Mouse (Mus musculus) C2C12 (cell line): Measurements from ENCODE around the gene Ankrd34b.

Experiments used
- CTCF ChIP-seq: IDR thresholded peaks from one replicate; pipeline ENCODE4 v1.5.1; 2011; ENCODE audit not compliant: control insufficient read depth, insufficient read depth, insufficient read length
- USF1 ChIP-seq: IDR thresholded peaks from one replicate; pipeline ENCODE4 v1.6.1; 2011; ENCODE audit warnings: low read depth, mild to moderate bottlenecking, control low read depth, moderate library complexity

- TF ChIP-seq CTCF (no peak), USF1 (no peak)
These were observed 1.7 kb downstream of the Ankrd34b start for GRCm38 (mm10) chr13:92427351-92427855.
